Mouse (Mus musculus) urinary bladder, postnatal 10 days (tissue): Measurements from ENCODE around the gene Fthl17a.

Experiments
- DNase-seq: peaks from one replicate; pipeline ENCODE4 v3.0.0; 2022; ENCODE audit warnings: low spot score

Fthl17a gene

DNA sequence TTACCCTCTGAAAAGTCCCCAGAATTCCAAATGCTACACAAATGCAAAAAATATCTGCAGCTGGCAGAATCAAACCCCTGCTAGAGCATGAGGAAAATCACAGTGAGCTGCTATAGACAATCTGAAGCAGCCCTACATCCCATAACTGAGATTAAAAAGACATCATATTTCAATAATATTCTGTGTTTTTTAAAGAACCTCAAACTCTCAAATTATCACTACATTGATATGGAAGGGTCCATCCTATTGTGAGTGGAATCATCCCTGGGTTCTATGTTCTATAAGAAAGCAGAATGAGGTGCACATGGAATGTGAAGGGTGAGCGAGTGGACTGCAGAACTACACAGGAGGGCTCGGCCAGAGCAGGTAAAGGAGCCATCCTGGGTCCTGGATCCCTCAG is at the start of gene Fthl17a:
TSS of gene Fthl17a (plus strand) at position 301 of the 400 bp plus-strand sequence.
- no peak for DNase-seq

DNA sequence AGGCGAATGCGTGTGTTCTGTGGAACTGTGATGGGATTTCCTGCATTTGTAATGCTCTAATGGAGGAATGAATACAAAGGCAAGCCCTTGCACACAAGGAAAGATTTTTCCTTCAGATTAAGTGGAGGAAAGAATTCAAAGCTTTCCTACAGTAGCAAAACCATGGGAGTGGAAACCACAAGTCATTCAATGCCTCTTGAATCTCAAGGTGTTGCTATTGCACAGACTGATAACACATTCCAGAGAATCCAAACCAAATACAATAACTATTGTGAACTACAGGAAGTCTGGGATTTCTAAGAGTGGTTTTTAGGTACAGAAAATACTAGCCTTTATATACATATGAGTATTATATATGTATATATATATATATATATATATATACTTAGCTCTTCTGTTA is 42.5 kb upstream of the Fthl17a start:
- no peak for DNase-seq

DNA sequence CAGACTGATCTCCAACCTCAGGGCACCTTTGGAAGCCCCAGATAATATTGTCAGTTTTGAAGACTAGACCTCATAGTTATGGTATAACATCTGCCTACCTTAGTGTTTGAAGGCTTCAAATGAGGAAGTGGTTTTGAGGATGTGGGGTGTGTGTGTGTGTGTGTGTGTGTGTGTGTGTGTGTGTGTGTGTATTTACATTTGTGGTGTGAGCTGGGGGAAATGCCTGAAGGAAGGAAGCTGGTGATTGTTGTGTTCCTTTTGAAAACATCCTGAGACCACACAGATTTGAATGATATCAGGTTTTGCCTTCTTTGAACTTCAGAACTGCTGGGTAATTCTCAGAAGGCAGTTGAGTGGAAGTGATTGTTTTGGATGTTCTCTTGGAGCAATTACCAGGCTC is 22.6 kb upstream of the Fthl17a start:
- DNase-seq, result no peak

DNA sequence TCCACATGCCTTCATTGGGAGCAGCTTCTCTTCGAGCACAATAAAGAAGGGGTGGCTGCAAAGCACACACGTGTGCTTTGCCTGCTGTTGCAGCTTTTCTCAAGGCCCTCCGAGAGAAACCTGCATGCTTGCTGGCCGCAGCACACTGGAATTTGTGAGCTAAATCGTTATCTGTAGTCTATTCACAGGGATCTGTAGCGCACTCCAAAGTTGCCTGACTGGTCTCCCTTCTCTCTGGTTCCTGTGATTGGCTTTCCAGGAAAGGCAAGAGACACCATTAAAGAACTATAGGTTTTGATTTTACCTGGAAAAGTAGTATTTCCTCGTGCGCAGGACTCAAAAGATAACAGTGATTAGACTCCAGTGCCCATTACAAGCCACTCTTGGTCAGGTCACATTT is 22.3 kb downstream of the Fthl17a start:
- DNase-seq, result no peak

DNA sequence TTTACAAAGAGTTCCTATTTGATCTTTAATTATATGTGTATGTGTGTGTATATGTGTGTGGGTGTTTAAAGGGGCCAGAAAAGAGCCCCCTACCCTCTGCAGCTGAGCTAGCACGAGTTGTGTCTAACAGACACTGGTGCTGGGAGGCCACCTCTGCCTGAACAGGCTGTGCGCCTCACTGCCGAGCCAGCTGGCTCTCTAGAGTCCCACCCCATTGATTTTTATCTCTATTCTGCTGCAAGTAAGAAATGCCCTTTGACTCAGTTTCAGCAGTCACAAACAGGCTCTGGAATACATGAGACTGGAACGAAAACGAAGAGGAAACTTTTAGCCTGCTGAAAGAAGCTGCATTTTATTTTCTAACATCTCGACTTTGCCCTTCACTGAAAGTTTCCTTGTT is 22.8 kb downstream of the Fthl17a start:
- no peak for DNase-seq

DNA sequence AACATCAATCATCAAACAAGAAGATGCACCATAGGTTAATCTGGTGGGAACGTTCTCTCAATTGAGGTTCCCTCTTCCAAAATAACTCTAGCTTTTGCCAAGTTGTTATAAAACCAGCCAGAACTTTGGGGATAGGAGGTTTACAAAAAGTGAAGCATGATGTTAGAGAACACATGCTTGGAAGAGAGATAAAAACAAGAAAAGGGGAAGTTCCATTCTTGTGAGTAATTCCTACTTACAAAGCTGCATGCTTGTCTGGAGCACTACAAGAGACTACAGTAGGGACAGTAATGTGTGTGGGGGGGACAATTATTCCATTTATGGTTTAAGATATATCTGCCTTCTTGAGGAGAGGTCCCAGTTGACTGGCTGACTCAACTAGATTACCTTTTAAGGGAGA is 40.4 kb downstream of the Fthl17a start:
- DNase-seq, result no peak

DNA sequence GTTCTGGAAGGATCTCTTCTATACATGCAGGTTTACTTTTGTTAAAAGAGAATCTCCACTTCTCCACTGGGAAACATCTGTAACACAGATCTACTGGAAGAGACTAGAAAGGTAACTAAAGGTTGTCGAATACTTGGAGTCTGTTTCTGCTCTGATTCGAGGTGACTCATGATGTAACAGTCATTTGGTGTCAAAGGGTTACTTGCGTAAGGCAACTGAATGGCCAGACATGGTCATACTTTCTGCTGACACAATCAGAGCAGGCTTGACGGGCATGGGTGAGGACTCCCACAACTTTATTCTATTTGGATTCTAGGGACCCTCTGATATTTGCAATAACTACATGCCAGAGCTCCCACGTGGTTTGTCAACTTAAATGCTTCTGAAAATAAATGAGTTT is 43.3 kb downstream of the Fthl17a start:
- DNase-seq, result no peak

DNA sequence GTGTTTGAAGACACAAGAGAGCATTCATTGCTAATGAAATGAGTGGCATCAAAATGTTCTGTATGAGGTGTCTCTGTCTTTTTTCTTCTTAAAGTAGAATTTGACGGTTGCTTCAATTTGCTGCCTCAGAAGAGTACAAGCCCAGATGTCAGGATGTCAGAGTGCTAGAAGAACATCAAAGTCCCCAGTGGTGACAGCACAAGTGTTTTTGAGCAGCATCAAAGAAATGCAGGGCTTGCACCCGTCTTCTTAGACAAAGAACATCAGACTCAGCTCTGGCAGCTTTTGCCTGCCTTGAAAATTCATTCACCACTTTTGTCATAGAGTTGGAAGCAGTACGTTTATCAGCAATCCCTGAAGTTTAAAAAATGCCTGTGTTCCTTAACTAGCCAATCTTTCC is 44.5 kb downstream of the Fthl17a start:
- DNase-seq, result no peak

DNA sequence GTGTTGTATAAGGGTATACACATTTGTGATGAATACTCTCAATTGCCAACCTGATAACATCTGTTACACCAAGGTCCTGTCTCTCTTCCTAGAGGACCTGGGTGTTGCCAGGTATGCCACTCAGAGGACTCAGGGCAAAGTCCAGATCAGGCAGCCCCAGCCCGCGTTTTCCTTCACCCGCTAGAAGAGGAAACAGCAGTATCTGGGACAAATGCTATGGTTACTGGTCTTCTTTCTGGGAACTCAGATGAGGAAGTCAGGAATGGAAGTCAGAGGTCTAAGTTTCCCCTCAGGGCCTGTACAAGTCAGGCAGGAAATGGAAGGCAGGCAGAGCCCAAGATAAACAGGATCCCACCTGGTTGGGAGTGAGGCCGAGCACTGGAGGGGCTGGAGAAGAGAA is 55.2 kb downstream of the Fthl17a start:
- no peak for DNase-seq

DNA sequence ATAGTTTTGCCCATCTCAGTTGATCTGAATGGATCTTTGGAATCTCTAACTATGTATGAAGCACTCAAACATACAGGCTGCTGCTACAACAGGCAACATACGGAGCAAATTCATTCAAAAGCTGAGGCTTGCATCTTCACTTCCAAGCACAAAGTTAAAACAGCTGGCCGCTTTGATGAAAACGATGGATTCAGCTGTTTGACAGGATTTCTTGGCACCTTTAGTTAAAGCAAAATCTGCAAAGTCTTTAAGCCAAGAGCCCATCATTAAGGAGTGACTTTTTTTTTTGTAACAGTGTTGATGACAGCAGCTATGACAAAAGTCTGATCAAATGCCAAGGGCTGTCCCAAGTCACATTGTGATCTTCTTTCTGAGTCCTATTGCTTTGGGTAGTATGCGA is 69.1 kb downstream of the Fthl17a start:
- DNase-seq, result no peak

DNA sequence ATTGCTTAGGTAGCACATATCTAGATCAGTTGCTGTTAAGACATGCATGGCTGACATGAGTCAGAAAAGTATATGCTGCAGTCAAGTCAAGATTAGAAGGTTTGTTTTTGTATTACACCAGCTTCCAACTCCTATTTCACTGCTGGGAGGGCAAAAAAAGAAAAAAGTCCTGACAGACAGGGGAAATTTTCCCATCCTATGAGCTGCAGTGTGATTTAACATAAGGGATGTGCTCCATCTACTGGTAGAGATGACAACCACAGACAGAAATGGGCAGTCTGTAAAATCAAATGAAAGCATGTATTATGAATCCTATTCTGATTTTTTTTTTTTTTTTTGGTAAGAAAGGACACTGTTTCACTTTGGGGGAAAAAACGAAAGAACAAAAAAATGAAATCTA is 69.7 kb downstream of the Fthl17a start:
- DNase-seq, result no peak
